Mouse (Mus musculus): ENCODE results near the gene Upk2.

DNA sequence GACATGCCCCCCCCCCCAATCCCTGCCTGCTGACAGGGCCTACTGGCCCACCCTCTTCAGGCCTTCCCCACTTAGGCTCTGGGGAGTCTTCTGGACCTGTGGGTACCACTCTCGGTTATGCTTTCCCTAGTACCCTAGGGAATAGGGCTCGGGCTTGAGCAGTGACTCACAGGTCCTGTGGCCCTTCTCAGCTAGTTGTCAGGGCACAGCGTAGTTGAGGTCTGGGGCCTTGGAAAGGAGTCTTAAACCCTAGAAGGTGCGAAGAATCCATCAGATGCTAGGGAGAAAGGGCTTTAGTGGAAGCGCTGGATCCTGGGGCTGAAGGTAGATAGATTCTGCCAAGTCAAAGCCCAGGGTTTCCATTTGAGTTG lies 45.4 kb upstream of the Upk2 start:
- TF ChIP-seq CTCF (IDR thresholded peaks at IDR 0.05; ENCODE audit: borderline replicate concordance, control insufficient read depth, extremely low read depth, insufficient read depth, low read length, poor library complexity), result no peak
- no peak for TF ChIP-seq POLR2A (IDR thresholded peaks at IDR 0.05; ENCODE audit: control insufficient read depth, extremely low read depth, insufficient read depth, low read length, poor library complexity)

Measured in thymus, adult 2 months (tissue).